Mouse (Mus musculus): Measurements from ENCODE around the gene Mgl2. TPM values are rescaled to one million over a fixed set of nuclear protein-coding genes. Genes with fewer than 3 reads are reported as not detected.

Gene Mgl2
- 1.4 and 1.6 TPM in 2 replicates for polyA plus RNA-seq (2015; fragmentation: Nextera tagmentation; extraction: Ambion mirVana)

DNA sequence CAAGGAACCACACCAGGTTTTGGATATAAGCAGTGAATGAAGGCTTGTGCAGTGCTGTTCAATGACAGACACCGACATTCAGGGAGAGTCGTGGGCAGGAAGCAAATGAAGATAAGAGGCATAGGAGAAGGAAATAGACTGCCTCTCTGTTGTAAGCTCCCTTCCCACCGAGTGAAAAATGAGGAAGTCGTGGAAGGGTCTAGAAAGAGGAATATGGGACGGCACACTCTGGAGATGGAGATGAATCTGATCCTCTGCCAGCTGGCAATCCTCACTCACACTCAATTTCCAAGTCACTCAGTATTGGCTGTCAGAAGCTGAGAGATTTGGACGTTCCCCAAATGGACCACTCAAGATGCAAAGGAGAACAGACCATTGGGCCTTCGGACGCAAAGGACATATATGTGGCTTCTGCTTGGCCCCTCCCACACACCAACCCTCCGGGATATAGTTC is at the start of gene Mgl2:
Mgl2 (plus strand) TSS at position 404 of the 454 bp plus-strand sequence.
- Histone ChIP-seq H3K27me3 (ENCODE audit: control insufficient read depth, insufficient read depth, low read length) (no peaks in the 10 kb centered on the region), H3K9ac (ENCODE audit: low read length) (no peak within 1 kb of the TSS), H3K27ac (ENCODE audit: low read length) (no peak within 1 kb of the TSS), H3K36me3 (ENCODE audit: control insufficient read depth, insufficient read depth, low read length) (no peaks in the 10 kb centered on the region), H3K4me1 (ENCODE audit: control insufficient read depth, insufficient read depth, low read length) (no peaks in the 10 kb centered on the region), H3K9me3 (replicated peaks; ENCODE audit: control insufficient read depth, low read length) (no peaks in the 10 kb centered on the region), H3K4me2 (ENCODE audit: low read depth, low read length) (no peak within 1 kb of the TSS), H3K4me3 (replicated peaks; ENCODE audit: low read length) (no peak within 1 kb of the TSS)
- ATAC-seq (ENCODE audit: insufficient read depth, low FRiP score): no peak
- 51% methylated on average over 9 of the region's 9 CpGs for WGBS

DNA sequence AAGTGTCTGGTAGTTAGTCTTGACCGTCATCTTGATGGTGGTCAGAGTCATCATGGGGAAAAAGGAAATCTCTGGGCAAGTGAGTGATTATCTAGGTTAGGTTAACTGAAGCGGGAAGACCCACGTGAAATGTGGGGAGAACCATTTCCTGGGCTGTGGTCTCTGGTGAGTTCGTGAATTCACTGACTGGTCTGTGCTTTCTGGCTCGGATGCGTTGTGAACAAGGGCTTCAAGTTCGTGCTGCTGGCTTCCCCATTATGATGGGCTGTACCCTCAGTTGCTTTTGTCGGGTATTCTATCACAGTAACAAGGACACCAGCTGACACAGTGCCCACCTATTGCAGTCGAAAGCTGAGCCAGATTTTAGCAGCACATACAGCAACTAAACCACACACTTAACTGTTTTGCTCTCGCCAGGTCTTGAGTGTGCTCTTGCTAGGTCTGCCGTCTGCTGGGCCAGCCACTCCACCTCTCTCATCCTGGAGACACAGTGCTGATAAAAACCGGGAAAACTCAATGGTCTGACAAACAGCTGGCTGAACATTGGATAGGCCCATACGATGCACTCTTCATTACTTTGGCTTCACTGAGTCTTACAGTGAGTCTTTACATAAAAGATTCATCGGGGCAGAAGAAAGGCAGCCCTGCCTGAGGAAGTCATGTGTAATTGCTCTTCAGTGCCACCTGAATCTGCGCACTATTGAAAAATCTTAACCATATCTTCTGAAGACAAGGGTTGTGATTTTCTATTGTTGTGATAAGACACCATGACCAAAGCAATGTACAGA is 49.1 kb upstream of the Mgl2 start:
- Histone ChIP-seq H3K9ac (ENCODE audit: low read length) (no peak overlapping the region), H3K4me3 (replicated peaks; ENCODE audit: low read length) (no peak overlapping the region), H3K4me1 (ENCODE audit: control insufficient read depth, insufficient read depth, low read length) (no peaks in the 10 kb centered on the region), H3K9me3 (replicated peaks; ENCODE audit: control insufficient read depth, low read length) (no peaks in the 10 kb centered on the region), H3K4me2 (ENCODE audit: low read depth, low read length) (no peak overlapping the region), H3K27me3 (ENCODE audit: control insufficient read depth, insufficient read depth, low read length) (no peaks in the 10 kb centered on the region), H3K36me3 (ENCODE audit: control insufficient read depth, insufficient read depth, low read length) (no peaks in the 10 kb centered on the region), H3K27ac (ENCODE audit: low read length) (no peak overlapping the region)
- ATAC-seq (ENCODE audit: insufficient read depth, low FRiP score): no peak
- WGBS: 78% methylated on average over 15 of the region's 15 CpGs

DNA sequence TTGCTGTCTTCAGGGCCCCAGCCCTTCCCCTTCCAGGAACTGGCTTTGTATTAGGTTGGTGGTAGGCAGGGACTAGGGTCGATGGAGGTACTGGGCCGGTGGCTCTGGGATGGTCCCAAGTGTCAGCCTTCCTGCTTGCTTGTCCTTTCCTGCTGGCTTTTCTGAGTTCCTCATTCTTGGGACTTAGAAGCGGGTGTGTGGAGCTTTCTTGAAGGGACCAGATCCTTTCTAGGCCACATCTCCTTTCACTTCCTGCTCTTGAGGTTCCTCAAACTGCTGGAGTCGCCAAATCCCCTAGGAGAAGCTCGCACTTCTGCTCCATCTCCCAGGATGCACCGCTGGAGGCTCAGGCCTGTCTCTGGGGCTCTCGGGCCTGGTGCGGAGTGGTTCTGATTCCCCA is 45.6 kb upstream of the Mgl2 start:
- H3K27me3 ChIP-seq (ENCODE audit: control insufficient read depth, insufficient read depth, low read length): no peaks in the 10 kb centered on the region
- no peak overlapping the region for H3K27ac ChIP-seq (ENCODE audit: low read length)
- WGBS: 76% methylated on average over 8 of the region's 8 CpGs
- no peak overlapping the region for H3K9ac ChIP-seq (ENCODE audit: low read length)
- no peak overlapping the region for H3K4me3 ChIP-seq (replicated peaks; ENCODE audit: low read length)
- ATAC-seq (ENCODE audit: insufficient read depth, low FRiP score): no peak
- no peaks in the 10 kb centered on the region for H3K9me3 ChIP-seq (replicated peaks; ENCODE audit: control insufficient read depth, low read length)
- no peaks in the 10 kb centered on the region for H3K4me1 ChIP-seq (ENCODE audit: control insufficient read depth, insufficient read depth, low read length)
- no peaks in the 10 kb centered on the region for H3K36me3 ChIP-seq (ENCODE audit: control insufficient read depth, insufficient read depth, low read length)
- no peak overlapping the region for H3K4me2 ChIP-seq (ENCODE audit: low read depth, low read length)

DNA sequence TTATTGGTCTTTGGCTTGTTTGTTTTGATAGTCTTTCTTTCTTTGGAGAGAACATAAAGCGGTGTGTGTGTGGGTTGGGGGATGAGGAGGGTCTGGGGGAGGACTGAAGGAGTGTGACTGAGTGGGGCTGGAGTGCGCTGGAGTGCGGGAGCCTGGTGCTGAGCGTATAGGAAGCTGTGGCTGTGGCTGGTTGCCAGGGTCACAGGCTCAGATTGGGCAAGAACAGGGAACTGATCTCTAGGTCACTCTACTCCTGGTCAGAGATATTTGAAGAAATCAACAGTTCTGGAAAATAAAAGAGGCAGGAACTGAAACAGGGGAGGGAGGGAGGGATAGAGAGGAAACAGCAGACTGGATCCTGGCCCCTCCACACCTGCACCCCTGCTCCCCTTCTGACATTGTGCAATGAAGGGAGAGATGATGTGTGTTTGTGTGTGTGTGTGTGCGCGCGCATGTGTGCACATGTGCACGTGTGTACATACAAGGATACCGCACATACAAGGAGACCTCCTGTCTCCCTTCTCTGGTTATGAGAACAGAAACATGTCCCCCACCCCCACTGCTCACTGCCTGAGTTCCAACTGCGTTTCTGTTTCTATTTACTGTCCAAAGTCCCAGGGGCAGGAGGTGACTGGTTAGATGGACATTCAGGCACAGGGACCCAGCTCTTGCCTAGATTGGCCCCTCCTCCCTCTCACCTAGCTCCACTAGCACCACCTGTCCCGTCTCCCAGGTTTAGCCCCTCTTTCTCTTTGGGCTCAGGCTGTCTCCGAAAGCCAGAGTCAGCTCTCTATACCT is 37.9 kb upstream of the Mgl2 start, which contains the start of gene Asgr2:
Asgr2 (plus strand) TSS at position 659 of the 798 bp plus-strand sequence.
- Histone ChIP-seq H3K4me1 (ENCODE audit: control insufficient read depth, insufficient read depth, low read length) (no peaks in the 10 kb centered on the region), H3K36me3 (ENCODE audit: control insufficient read depth, insufficient read depth, low read length) (no peaks in the 10 kb centered on the region), H3K4me2 (ENCODE audit: low read depth, low read length) (no peak within 1 kb of the TSS), H3K9ac (ENCODE audit: low read length) (no peak within 1 kb of the TSS), H3K27ac (ENCODE audit: low read length) (no peak within 1 kb of the TSS), H3K9me3 (replicated peaks; ENCODE audit: control insufficient read depth, low read length) (no peaks in the 10 kb centered on the region), H3K4me3 (replicated peaks; ENCODE audit: low read length) (no peak within 1 kb of the TSS), H3K27me3 (ENCODE audit: control insufficient read depth, insufficient read depth, low read length) (no peaks in the 10 kb centered on the region)
- no peak for ATAC-seq (ENCODE audit: insufficient read depth, low FRiP score)
- 64% methylated on average over 12 of the region's 12 CpGs for WGBS

DNA sequence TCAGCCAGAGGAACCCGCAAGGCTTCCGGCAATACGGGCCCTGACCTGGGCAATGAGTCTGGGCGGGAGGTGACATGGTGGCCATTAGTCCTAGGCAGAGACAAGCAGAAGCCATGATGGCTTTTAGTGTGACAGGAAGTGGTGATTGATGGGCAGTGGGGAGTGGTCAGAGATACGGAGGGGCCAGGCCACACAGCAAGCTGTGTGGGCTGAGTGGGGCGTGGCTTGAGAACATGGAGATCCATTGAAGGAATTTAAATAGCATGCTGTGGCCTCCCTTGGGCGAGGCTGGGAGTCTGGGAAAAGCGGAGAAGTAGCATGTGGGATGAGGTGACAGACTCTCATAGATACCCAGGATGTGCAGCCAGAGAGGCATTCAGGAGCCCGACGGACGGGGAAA is 32.7 kb upstream of the Mgl2 start:
- no peak overlapping the region for H3K9ac ChIP-seq (ENCODE audit: low read length)
- WGBS: 48% methylated on average over 11 of the region's 11 CpGs
- ATAC-seq (ENCODE audit: insufficient read depth, low FRiP score): no peak
- no peaks in the 10 kb centered on the region for H3K27me3 ChIP-seq (ENCODE audit: control insufficient read depth, insufficient read depth, low read length)
- no peaks in the 10 kb centered on the region for H3K9me3 ChIP-seq (replicated peaks; ENCODE audit: control insufficient read depth, low read length)
- H3K27ac ChIP-seq (ENCODE audit: low read length): no peak overlapping the region
- no peaks in the 10 kb centered on the region for H3K36me3 ChIP-seq (ENCODE audit: control insufficient read depth, insufficient read depth, low read length)
- no peak overlapping the region for H3K4me2 ChIP-seq (ENCODE audit: low read depth, low read length)
- H3K4me1 ChIP-seq (ENCODE audit: control insufficient read depth, insufficient read depth, low read length): no peaks in the 10 kb centered on the region
- no peak overlapping the region for H3K4me3 ChIP-seq (replicated peaks; ENCODE audit: low read length)

DNA sequence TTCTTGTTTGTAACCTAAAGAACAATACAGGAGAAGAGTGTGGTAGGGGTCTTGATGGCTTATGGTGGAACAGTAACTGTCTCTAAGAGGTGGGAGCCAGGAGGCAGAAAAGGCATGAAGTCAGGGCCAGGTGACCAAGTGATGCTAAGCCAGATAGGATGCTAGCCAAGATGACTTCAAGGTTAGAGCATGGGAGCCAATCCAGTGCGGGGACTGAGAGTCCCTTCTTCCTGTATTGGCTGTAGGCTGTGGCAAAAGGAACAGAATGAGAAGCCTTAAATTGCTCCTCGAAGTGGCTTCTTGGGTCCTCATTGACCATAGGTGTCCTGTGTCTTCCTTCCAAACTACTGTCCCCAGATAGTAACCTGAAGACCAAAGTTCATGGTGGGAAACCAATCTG is 31.0 kb upstream of the Mgl2 start:
- Histone ChIP-seq H3K27me3 (ENCODE audit: control insufficient read depth, insufficient read depth, low read length) (no peaks in the 10 kb centered on the region), H3K9ac (ENCODE audit: low read length) (no peak overlapping the region), H3K36me3 (ENCODE audit: control insufficient read depth, insufficient read depth, low read length) (no peaks in the 10 kb centered on the region), H3K4me3 (replicated peaks; ENCODE audit: low read length) (no peak overlapping the region), H3K9me3 (replicated peaks; ENCODE audit: control insufficient read depth, low read length) (no peaks in the 10 kb centered on the region), H3K4me1 (ENCODE audit: control insufficient read depth, insufficient read depth, low read length) (no peaks in the 10 kb centered on the region), H3K4me2 (ENCODE audit: low read depth, low read length) (no peak overlapping the region), H3K27ac (ENCODE audit: low read length) (no peak overlapping the region)
- 95% methylated on average over 2 of the region's 2 CpGs for WGBS
- no peak for ATAC-seq (ENCODE audit: insufficient read depth, low FRiP score)

DNA sequence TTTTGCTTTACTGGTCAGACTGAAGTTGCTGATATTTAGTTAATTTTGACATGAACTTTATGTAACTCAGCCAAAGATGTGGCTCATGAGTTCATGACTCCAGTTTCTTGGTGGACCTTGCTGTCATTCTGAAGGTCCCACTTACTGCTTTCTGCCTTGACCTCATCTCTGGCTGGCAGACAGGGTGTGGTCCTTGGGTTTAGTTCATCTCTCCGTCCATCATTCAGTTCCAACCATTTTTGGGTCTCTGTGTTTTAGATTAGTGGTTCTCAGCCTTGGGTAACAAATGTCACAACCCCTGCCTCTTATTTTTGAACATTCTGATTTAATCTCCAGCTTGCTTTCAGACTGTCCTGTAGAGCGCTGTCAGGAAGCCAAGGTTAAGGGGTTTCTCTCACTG is 30.3 kb upstream of the Mgl2 start:
- H3K27ac ChIP-seq (ENCODE audit: low read length): no peak overlapping the region
- no peak overlapping the region for H3K4me2 ChIP-seq (ENCODE audit: low read depth, low read length)
- H3K4me3 ChIP-seq (replicated peaks; ENCODE audit: low read length): no peak overlapping the region
- H3K27me3 ChIP-seq (ENCODE audit: control insufficient read depth, insufficient read depth, low read length): no peaks in the 10 kb centered on the region
- 81% methylated on average over 2 of the region's 2 CpGs for WGBS
- H3K4me1 ChIP-seq (ENCODE audit: control insufficient read depth, insufficient read depth, low read length): no peaks in the 10 kb centered on the region
- no peaks in the 10 kb centered on the region for H3K36me3 ChIP-seq (ENCODE audit: control insufficient read depth, insufficient read depth, low read length)
- no peak overlapping the region for H3K9ac ChIP-seq (ENCODE audit: low read length)
- no peaks in the 10 kb centered on the region for H3K9me3 ChIP-seq (replicated peaks; ENCODE audit: control insufficient read depth, low read length)
- ATAC-seq (ENCODE audit: insufficient read depth, low FRiP score): no peak

DNA sequence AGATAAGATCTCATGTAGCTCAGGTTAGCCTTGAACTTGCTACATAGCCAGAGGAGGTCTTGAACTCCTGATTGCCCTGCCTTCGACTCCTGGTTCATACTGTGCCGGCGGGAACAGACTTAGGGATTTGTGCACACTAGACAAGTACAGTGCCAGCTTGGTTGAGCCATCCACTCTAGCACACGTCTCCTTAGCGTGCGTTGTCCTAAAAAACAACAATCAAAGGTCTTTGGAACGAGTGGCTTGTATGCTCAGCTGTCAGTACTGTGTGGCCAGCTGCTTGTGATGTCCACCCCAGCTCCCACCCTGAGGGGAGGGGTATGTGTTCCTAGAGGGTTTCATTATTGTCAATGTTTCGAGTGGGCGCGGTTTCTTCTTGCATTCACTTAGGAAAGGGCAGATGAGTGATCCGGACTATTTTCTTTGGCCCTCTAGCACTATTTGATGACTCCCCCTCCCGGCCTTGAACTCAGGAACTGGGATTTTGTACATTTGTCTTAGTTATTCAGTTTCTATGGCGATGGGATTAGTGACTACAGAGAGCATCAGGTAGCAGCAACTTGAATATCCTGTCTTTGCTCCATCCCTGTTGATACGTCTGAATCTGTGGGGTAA is 26.3 kb upstream of the Mgl2 start:
- Histone ChIP-seq H3K4me1 (ENCODE audit: control insufficient read depth, insufficient read depth, low read length) (0 out of 2 replicates have a peak, but pooled peaks cover 5% of the 10 kb centered on the region), H3K4me3 (replicated peaks; ENCODE audit: low read length) (no peak overlapping the region), H3K9me3 (replicated peaks; ENCODE audit: control insufficient read depth, low read length) (no peaks in the 10 kb centered on the region), H3K9ac (ENCODE audit: low read length) (no peak overlapping the region), H3K27me3 (ENCODE audit: control insufficient read depth, insufficient read depth, low read length) (no peaks in the 10 kb centered on the region), H3K36me3 (ENCODE audit: control insufficient read depth, insufficient read depth, low read length) (no peaks in the 10 kb centered on the region), H3K27ac (ENCODE audit: low read length) (no peak overlapping the region), H3K4me2 (ENCODE audit: low read depth, low read length) (no peak overlapping the region)
- ATAC-seq (ENCODE audit: insufficient read depth, low FRiP score): no peak
- WGBS: 72% methylated on average over 14 of the region's 14 CpGs

DNA sequence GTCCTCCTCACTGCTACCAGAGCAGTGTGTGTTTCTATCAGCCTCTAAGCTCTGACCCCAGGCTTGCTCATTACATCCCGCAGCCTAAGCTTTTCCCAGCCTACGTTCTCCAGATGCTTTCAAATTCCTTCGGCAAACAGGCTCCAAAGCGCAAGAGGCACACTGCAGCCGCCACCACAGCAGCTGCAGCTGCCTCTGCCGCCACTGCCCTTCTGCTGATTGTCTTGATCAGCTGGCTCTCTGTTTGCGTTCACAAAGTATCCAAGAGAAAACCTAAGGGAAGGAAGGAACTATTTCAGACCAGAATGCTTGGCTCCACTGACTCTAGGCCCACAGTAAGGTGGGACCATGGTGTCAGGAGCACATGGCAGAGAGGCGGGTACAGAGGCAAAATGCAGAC is 23.0 kb upstream of the Mgl2 start:
- Histone ChIP-seq H3K4me1 (ENCODE audit: control insufficient read depth, insufficient read depth, low read length) (0 out of 2 replicates have a peak, but pooled peaks cover 5% of the 10 kb centered on the region), H3K9me3 (replicated peaks; ENCODE audit: control insufficient read depth, low read length) (no peaks in the 10 kb centered on the region), H3K4me3 (replicated peaks; ENCODE audit: low read length) (no peak overlapping the region), H3K4me2 (ENCODE audit: low read depth, low read length) (no peak overlapping the region), H3K36me3 (ENCODE audit: control insufficient read depth, insufficient read depth, low read length) (no peaks in the 10 kb centered on the region), H3K9ac (ENCODE audit: low read length) (no peak overlapping the region), H3K27me3 (ENCODE audit: control insufficient read depth, insufficient read depth, low read length) (no peaks in the 10 kb centered on the region), H3K27ac (ENCODE audit: low read length) (no peak overlapping the region)
- WGBS: 44% methylated on average over 8 of the region's 8 CpGs
- ATAC-seq (ENCODE audit: insufficient read depth, low FRiP score): no peak
